Mouse (Mus musculus): ENCODE measurements around the gene Rnf20.

The Rnf20 gene

GRCm38 (mm10) chr4:49659421-49659820, 27.6 kb downstream of the Rnf20 start:
- no peak for DNase-seq (ENCODE audit: low read depth, low spot score)

- no peak for DNase-seq (ENCODE audit: low read depth, low spot score)
Measured at GRCm38 (mm10) chr4:49661664-49662063, 29.9 kb downstream of the Rnf20 start.

GRCm38 (mm10) chr4:49662231-49662630, 30.4 kb downstream of the Rnf20 start:
- no peak for DNase-seq (ENCODE audit: low read depth, low spot score)

- DNase-seq (ENCODE audit: low read depth, low spot score), result no peak
Measured at GRCm38 (mm10) chr4:49664850-49665249, 33.0 kb downstream of the Rnf20 start.

GRCm38 (mm10) chr4:49676071-49676470, 44.3 kb downstream of the Rnf20 start:
- no peak for DNase-seq (ENCODE audit: low read depth, low spot score)

- DNase-seq (ENCODE audit: low read depth, low spot score), result no peak
Measured at GRCm38 (mm10) chr4:49676790-49677189, 45.0 kb downstream of the Rnf20 start.

- no peak for DNase-seq (ENCODE audit: low read depth, low spot score)
Measured at GRCm38 (mm10) chr4:49680171-49680875, 48.5 kb downstream of the Rnf20 start.

GRCm38 (mm10) chr4:49681812-49682211, 50.0 kb downstream of the Rnf20 start, which contains the start of gene Ppp3r2:
Gene Ppp3r2, minus strand, starts transcription at chr4:49682024.
- no peak for DNase-seq (ENCODE audit: low read depth, low spot score)

GRCm38 (mm10) chr4:49688594-49689288, 56.9 kb downstream of the Rnf20 start:
- peak; percentile 64 for DNase-seq (ENCODE audit: low read depth, low spot score)

GRCm38 (mm10) chr4:49691405-49692194, 59.8 kb downstream of the Rnf20 start:
- DNase-seq (ENCODE audit: low read depth, low spot score), result no peak
